Mouse (Mus musculus) embryo, embryonic 11.5 days (tissue): ENCODE results near the gene Gm49721.
"Not testable (repeated sequence)": the region's sequence is repeated elsewhere in the genome, so short reads cannot be mapped to it uniquely, and the experiment has no call there.

Experiments used
- DNase-seq: peaks from one replicate; pipeline ENCODE4 v3.0.0-alpha.2; 2012; ENCODE audit warnings: low read depth, low spot score

Gene Gm49721

DNA sequence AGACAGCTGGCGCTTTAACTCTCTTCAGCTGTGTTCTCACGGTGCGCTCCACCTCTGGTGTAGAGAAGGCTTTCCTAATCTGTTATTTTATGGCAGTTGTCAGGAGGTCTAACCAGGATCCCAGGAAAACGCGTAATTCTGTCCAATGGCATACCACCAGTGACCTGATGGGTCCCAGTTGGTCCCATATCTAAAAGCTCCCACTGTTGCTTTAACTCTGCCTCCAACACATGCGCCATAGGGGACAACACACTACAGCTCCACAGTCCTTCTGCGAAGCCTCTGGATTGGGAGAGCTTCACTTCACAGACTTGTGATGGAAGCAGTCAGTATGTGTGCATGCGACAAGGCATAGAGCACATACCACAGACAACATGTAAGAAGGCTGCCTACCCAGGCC is 1.4 kb downstream of the Gm49721 start:
- DNase-seq = not testable (repeated sequence)

- DNase-seq = not testable (repeated sequence)
Observed at GRCm38 (mm10) chr17:6986118-6986517, 7.4 kb downstream of the Gm49721 start.

DNA sequence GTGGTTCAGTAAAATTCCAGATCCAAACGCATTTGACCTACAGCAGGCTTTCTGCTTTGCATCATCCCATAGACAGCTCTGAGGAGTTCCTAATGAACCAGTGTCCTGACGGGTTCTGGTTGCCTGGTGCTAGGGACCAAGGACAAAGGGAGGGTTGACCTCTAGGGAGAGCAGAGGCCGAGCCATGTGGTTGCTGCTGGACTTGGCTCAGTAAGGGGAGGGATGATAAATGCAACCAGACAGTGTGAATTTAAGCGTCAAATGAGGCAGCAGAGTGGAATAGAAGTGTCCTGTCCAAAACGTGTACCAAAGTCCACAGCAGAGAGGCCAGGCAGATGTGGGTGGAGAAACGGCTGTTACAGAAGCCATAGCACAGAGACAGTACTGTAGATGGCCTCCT is 16.8 kb downstream of the Gm49721 start:
- not testable (repeated sequence) for DNase-seq

DNA sequence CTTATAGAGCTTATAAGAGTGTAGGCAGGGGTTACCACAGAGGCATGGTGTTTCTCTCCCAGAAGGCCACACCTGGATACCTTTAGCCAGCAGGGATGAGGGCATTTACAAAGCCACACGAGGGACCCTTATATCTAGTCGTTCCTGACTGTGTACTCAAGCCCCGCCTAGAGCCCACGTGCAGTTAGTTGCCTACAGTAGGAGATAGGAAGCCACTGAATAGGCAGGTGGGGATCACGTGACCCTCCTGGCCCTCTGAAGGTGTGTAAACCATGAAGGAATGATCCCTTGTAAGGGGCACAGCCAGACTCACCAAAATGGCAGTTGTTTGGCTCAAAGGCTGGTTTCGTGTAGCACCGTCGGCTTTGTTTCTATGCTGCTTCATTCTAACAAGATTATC is 18.1 kb downstream of the Gm49721 start:
- not testable (repeated sequence) for DNase-seq

- DNase-seq = not testable (repeated sequence)
Observed at GRCm38 (mm10) chr17:6997778-6998490, 19.2 kb downstream of the Gm49721 start.

- not testable (repeated sequence) for DNase-seq
Observed at GRCm38 (mm10) chr17:7001790-7002585, 23.3 kb downstream of the Gm49721 start.

DNA sequence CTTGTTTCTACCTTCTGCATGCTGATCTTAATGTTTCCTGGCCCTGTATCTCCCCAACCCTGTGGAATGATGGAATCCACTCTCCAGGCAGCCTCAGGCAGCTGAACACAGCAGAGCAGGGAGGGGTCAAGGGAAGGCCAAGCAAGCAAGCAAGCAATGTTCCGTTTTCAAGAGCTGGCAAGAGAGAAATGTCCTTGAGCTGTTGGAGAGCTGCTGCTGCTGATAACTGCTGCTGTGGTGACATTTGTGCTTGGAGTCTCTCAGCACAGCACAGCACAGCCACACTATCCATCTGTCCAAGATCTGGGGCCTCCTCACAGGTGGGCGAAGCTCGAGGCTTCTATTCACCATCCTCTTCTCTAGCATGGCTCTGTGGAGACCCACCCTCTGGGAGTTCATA is 24.7 kb downstream of the Gm49721 start:
- not testable (repeated sequence) for DNase-seq

GRCm38 (mm10) chr17:7005646-7006045 is 26.9 kb downstream of the Gm49721 start:
- not testable (repeated sequence) for DNase-seq

DNA sequence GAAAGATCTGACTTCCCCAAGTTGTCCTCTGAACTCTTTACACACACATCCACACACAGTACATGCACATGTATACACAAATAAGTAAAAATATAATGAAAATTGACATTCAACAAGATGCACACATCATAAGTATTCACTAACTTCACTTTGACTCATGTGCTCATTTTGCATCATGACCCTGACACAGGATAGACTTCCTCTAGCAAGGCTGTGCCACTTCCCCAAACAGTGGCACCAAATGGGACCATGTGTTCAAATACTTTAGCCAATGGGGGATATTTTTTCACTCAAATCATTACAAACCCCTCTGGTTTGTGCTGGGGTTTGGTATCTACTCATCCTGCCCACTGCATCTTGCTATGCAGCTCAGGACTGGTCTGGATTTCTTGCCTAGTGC is 30.2 kb downstream of the Gm49721 start:
- not testable (repeated sequence) for DNase-seq

- not testable (repeated sequence) for DNase-seq
Observed at GRCm38 (mm10) chr17:7009440-7009839, 30.7 kb downstream of the Gm49721 start.

GRCm38 (mm10) chr17:7009901-7010300 is 31.2 kb downstream of the Gm49721 start:
- DNase-seq = not testable (repeated sequence)

DNA sequence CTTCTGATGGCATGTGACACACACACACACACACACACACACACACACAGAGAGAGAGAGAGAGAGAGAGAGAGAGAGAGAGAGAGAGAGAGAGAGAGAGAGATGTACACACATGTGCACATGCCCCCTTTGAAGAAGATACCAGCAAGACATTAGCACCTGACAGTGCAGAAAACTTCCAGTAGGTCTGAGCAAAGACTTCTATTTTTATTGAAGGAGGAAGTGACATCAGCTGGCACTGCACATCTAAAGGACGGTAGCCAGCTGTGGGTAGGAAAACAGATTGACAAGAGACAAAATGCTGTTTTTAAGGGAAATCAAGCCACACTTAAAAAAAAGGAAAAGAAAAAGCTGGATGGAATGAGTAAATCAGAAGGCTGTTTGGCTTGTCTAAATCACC is 35.5 kb downstream of the Gm49721 start:
- not testable (repeated sequence) for DNase-seq

- DNase-seq = not testable (repeated sequence)
Observed at GRCm38 (mm10) chr17:7025257-7025656, 46.6 kb downstream of the Gm49721 start, which contains the start of gene Gm1604a. TSS of gene Gm1604a (plus strand) at chr17:7025568.

DNA sequence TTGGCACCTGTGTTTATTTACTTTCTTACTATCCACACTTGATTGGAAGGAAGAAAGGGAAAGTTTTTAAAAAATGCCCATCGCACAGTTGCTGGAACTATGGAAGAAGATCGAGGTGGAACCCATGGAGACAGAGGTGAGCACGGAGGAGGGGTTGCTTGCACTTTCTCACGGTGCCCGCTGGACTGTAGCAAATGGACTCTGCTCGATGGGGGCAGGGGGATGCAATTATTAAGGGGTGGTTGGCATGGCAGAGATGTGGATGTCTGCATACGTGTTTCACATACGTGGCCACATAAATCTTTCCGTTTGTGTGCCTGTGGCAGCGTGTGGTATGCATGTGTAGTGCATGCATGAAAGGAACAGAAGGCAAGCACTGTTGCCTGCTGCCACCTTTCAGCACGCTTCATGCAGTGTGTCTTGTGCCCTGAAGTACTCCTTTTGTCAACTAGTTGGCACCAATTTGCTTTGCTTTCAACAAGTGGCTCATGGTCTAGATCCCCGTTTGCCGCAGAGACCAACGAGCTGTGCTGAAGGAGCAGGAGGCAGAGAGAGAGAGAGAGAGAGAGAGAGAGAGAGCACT is 47.2 kb downstream of the Gm49721 start:
- DNase-seq = not testable (repeated sequence)

DNA sequence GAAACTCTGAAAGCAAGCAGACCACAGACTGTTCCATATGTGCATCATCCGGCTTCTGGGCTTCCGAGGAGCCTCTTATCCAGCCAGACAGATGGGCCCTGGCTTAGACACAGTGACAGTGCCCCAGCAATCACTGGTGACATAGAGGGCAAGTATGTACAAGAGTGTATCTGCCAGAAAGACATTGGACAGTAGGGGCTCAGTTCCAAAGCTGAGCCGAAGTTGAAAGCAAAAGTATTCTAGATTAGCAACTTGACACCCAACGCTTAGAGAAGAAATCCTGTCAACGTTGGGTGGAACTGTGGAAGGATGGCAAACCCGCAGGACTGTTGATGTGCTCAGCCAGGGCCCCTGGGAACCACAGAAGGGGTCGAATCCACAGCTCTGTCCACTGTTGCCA is 51.5 kb downstream of the Gm49721 start:
- not testable (repeated sequence) for DNase-seq

- not testable (repeated sequence) for DNase-seq
Observed at GRCm38 (mm10) chr17:7030622-7031174, 52.0 kb downstream of the Gm49721 start.

- not testable (repeated sequence) for DNase-seq
Observed at GRCm38 (mm10) chr17:7033192-7034166, 54.8 kb downstream of the Gm49721 start.

GRCm38 (mm10) chr17:7068997-7069539 is 90.4 kb downstream of the Gm49721 start:
- DNase-seq = not testable (repeated sequence)

GRCm38 (mm10) chr17:7069561-7070240 is 91.0 kb downstream of the Gm49721 start:
- not testable (repeated sequence) for DNase-seq

- DNase-seq = not testable (repeated sequence)
Observed at GRCm38 (mm10) chr17:7074494-7074893, 95.8 kb downstream of the Gm49721 start.
